Mouse (Mus musculus): ENCODE measurements at regions not wholly inside any gene's neighbourhood (a gene's known extent, or its start where the extent isn't known, plus 50 kb on each side); places are given as distances from the start of the nearest gene placed in this dataset.

DNA sequence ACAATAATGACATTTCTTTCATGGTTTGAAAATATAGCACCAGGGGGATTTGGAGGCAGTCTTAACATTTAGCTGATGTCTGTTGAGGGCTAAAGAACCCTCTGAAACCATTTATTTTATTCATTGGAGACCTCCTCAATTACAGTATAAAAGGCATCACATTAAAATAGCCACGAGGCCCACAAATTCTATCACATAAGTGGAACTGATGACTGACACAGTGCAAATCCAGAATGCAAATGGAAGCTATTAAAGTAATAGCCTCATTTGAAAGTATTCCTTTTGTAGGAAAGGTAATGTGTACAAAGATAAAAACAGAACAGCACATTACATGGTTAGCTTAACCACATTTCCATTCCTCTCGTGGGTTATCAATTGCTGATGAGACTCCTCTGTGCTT, 986.6 kb downstream of the Slc16a7 start:
- TF ChIP-seq CTCF (IDR thresholded peaks at IDR 0.05) (no peak), EP300 (IDR thresholded peaks at IDR 0.05) (no peak)
